Mouse (Mus musculus) heart, postnatal 25 days (tissue): ENCODE data around the gene Fbxo5. TPM values are rescaled to one million over a fixed set of nuclear protein-coding genes. Genes with fewer than 3 reads are reported as not detected.

ENCODE experiments used
- DNase-seq: peaks from one replicate; pipeline ENCODE4 v3.0.0; 2022; ENCODE audit warnings: low spot score
- intact Hi-C: fragments of 180-260 bp; cut with DNase I; formaldehyde crosslinking; loops from one replicate; pipeline ENCODE4 v1.15.1; 2025
- total RNA-seq, 2 experiments: library from RNA; stranded (reverse); gene quantifications; 2 replicates each; pipeline ENCODE4 v1.2.3; 2021

The Fbxo5 gene
- total RNA-seq, result 1 to 10 TPM in 1 of 2 experiments, under 1 TPM in 1; 0.55 to 1.9 TPM

- DNase-seq, result peak; percentile 97
- intact Hi-C loops, result no loop called here
These were observed at the start of gene Fbxo5 for GRCm38 (mm10) chr10:5805243-5805730. Gene Fbxo5 (minus strand): TSS chr10:5805600.

GRCm38 (mm10) chr10:5853290-5853868 lies 48.0 kb upstream of the Fbxo5 start:
- DNase-seq, result no peak
- intact Hi-C loops, result no loop called here

- no peak for DNase-seq
- intact Hi-C loops, result loop anchor here (5.0 kb wide), 1 partner anchor 190 kb away; no protein-coding TSS in a partner anchor
These were observed 41.5 kb upstream of the Fbxo5 start for GRCm38 (mm10) chr10:5846939-5847338.

DNA sequence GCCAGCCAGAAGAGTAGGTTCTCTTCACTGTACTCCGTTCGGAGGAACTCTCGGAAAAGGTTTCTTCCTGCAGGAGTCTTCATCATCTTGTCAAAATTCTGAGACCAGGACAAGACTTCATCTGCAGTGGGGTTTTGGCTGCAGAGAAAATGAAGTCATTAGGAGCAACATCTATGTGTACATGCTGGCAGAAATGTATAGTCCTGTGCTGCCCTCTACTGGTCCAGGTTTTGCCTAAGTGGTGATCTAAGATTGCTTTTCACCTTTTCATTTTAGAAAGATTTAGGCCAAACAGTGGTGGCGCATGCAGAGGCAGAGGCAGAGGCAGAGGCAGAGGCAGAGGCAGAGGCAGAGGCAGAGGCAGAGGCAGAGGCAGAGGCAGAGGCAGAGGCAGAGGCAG lies 36.0 kb upstream of the Fbxo5 start:
- intact Hi-C loops, result loop anchor here (5.0 kb wide), 1 partner anchor 39 kb away; no protein-coding TSS in a partner anchor

GRCm38 (mm10) chr10:5826336-5827025 lies 21.1 kb upstream of the Fbxo5 start:
- DNase-seq, result no peak
- intact Hi-C loops, result no loop called here

More for the DNA sequence above, 36.0 kb upstream of the Fbxo5 start:
- no peak for DNase-seq

DNA sequence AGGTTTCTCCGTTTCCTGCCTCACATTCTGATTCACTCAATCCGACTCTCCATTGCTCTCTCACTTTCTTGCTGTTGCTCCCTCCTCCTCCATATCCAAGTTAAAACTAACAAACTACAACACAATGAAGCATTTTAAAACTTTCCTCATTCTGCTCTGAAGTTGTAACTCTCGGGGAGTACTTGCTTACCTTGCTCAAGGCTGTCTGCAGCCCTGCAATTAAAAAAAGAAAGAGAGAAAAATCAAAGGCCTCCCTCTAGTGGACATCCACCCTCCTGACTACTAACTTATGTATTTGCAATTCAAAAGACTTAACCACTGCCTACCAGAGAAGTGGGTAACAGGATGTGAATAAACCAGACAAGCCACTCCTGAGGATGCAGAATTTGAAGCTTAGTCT lies 19.4 kb upstream of the Fbxo5 start:
- intact Hi-C loops, result loop anchor here (1.0 kb wide), 1 partner anchor 23 kb away; no protein-coding TSS in a partner anchor

GRCm38 (mm10) chr10:5823740-5824491 lies 18.5 kb upstream of the Fbxo5 start, which contains the start of gene Mtrf1l:
Gene Mtrf1l (minus strand): TSS chr10:5823910.
- intact Hi-C loops, result loop anchor here (1.0 kb wide), 1 partner anchor 20 kb away; no protein-coding TSS in a partner anchor
- DNase-seq, result peak; percentile 95

More for the DNA sequence above, 19.4 kb upstream of the Fbxo5 start:
- no peak for DNase-seq

GRCm38 (mm10) chr10:5823291-5823739 lies 17.9 kb upstream of the Fbxo5 start:
- peak; percentile 2 for DNase-seq
- intact Hi-C loops, result loop anchor here (1.0 kb wide), 1 partner anchor 19 kb away; no protein-coding TSS in a partner anchor

DNA sequence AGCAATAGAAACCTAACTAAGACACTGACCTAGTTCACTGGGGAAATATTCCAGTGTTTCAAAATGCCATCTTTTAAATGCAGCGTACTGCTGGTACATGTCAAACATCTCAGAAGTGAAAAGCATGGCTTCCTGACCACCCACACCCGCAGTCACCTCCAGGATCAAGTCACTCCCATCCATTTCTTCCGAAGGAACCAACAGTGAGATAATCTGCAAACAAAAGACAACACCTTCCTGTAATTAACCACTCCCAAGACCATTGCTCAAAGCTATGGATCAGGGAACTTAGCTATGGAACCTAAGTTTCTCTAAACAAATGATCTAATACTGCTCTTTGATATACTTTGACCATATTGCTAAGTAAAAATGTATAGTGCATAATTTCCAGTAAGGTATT lies 13.4 kb upstream of the Fbxo5 start:
- DNase-seq, result no peak
- intact Hi-C loops, result no loop called here

DNA sequence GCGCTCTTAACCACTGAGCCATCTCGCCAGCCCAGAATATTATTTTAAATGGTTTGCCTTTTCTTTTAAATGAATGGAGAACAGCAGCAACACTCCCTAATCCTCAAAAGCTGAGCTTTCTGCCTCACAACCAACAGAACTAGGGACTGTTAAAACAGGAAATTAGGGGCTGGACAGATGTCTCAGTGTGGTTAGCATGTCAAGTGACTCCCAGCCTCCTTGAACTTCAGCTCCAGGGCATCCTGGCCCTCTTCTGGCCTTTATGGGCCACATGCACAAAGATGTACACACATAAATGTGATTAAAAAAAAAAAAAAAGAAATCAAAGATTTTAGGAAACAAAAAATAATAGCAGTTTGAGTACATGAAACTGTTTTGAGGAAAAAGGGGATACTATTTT lies 10.6 kb upstream of the Fbxo5 start:
- DNase-seq, result no peak
- intact Hi-C loops, result no loop called here

DNA sequence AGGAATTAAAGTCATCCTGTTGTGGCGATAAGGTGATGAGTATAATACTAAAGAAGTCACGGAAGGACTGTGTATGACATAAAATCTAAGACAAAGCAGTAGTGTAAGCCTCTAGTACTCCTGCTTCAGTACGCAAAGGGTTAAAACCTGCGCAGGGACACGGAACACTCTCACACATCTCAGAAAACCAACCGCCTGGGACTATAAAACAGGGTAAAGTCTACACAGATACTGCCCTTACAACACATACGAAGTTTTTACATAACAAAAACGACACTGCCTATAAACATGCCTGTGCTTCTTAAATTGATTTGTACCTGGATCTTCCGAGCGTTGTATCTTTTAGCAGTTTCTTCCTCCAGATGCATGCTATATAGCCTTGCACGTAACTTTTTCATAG lies 8.3 kb upstream of the Fbxo5 start:
- DNase-seq, result no peak
- intact Hi-C loops, result no loop called here

DNA sequence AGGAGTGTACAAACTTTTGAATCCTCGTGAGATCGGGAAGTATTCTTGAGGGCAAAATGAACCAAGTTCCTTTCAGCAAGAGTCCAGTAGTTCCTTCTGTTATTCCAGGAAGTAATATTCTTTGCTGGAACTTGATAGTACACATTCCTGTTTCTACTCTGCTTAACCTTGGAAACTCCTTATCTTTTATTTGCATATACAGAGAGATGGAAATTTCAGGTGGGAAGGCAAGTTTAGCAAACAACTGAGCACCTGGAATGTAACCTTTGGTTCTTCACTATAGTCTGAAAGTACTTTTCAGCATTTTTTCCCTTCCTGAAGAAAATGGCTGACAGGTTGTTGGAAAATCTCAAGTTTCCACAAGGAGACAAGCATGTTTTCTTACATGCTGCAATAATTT lies 2.3 kb upstream of the Fbxo5 start:
- no peak for DNase-seq
- intact Hi-C loops, result no loop called here

DNA sequence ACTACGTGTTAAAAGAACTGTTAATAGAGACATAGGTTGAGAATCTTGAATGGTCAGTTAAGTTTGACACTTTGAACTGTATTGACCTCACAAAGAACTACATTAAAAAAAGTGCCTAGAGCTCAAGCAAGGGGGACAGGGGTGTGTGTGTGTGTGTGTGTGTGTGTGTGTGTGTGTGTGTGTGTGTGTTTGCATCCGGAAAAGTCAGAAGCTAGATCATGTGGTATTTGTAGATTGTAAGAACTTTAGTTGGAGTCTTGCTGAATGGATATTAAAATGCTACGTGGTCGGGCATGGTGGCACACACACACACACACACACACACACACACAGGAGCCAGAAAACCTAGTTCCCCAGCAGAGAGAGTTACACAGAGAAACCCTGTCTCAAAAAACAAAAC lies 1.6 kb upstream of the Fbxo5 start:
- intact Hi-C loops, result no loop called here
- no peak for DNase-seq

DNA sequence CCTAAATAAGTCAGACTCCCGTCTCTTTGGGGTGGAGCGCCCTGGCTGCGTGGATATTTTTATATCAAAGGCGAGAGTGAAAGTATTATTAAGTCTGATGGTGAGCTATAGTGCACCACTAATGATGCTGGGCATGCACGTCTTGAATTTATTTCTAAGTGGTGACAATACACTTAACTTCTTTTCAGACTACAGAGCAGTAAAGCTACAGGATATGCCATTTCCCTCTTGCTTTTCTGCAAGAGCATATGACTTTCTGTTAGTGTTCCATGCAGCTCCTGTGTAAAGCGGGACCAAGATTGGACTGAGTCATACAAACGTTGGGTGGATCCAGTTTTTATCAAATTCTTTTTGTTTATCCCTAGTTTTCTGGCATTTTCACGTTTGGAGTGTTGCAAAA lies 1.0 kb upstream of the Fbxo5 start:
- intact Hi-C loops, result no loop called here
- DNase-seq, result no peak

DNA sequence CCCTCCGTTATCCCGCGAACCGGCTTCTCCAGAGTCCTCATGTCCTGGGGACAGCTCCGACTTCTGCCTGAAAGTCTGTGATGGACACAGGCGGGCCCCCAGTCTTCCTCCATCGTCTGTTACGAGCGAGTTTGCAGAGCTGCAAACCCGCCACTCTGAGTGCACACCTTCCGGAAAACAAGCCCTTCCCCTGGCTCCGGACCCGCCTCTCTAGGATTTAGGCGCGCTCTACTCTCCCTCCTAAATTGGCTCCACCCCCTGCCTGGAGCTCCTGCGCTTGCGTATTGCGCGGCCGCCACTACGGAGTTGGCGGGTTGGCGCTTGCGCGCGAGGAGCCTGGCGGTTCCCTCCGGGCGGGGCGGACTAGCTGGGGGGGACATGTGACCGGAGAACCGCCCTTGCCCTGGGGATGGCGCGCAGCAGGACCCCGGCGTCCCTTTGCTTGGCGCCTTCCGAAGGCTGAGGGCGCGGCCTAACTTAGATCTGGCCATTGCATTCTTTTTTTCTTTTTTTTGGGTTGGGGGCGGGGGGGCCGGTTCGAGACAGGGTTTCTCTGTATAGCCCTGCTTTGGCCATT lies 419 bp upstream of the Fbxo5 start:
- intact Hi-C loops, result no loop called here
- peak; percentile 95 for DNase-seq

DNA sequence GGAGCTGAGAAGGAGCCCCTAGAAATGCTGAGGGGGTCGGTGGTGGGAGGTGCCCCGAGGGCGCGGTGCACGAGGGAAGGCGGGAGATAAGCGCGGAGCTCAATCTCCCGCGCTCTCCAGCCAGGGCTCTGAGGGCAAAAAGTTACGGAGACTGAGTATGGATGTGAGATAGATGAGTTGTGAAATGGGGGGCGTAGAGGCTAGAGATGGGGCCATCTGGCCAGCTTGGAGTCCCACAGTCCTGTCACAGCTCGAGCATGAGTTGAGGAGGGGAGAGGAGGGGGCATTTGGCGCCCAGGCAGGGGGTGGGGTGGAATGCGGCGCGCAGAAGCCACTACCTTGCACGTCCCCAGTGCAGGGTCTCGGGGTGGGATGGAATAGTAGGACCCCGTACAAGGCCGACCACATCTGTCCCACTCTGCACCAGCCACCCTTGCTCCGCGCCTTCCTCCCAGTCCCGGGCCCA lies 676 bp downstream of the Fbxo5 start:
- intact Hi-C loops, result loop anchor here (1.0 to 5.0 kb wide), 2 partner anchors 19 to 38 kb away; partner anchors contain the start of gene Mtrf1l
- no peak for DNase-seq

GRCm38 (mm10) chr10:5803739-5804138 lies 1.7 kb downstream of the Fbxo5 start:
- no peak for DNase-seq
- intact Hi-C loops, result loop anchor here (1.0 to 5.0 kb wide), 2 partner anchors 20 to 39 kb away; partner anchors contain the start of gene Mtrf1l

DNA sequence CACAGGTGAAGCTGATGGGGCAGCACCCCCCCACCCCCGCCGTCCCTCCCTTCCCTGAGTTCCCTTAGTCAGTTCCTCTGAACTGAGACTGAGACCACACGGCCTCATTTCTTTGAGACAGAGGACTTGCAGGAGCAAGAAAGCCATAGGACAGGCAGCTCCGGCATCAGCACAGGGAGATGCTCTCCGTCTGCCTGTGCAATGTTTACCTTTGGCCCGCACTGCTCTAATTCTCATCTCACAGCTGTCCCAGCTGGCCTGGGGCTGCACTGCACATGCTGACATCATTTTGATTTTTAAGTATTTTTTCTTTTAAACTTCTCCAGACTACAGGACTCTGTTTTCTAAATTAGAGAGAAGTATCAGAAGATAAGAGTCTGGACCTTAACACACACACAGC lies 2.5 kb downstream of the Fbxo5 start:
- DNase-seq, result no peak
- intact Hi-C loops, result loop anchor here (5.0 kb wide), 1 partner anchor 39 kb away; no protein-coding TSS in a partner anchor

DNA sequence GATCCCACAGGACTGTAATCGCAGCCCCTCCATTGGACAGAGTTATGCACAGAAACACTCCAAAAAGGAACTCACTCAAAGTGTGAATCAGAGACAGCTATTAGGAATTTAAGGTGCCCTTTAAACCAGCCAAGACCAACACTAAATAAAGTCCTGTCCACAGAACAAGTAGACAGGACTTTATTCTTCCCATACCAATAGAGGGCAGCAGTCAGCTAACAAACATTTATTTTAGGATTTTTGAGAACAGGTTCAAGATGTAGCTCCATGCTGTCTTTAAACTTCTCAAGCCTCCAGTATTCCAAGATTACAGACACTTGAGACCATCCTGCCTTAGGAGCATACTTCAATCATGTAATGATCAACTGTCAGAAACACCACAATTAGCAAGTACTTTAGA lies 4.9 kb downstream of the Fbxo5 start:
- no peak for DNase-seq
- intact Hi-C loops, result loop anchor here (5.0 kb wide), 1 partner anchor 42 kb away; no protein-coding TSS in a partner anchor

DNA sequence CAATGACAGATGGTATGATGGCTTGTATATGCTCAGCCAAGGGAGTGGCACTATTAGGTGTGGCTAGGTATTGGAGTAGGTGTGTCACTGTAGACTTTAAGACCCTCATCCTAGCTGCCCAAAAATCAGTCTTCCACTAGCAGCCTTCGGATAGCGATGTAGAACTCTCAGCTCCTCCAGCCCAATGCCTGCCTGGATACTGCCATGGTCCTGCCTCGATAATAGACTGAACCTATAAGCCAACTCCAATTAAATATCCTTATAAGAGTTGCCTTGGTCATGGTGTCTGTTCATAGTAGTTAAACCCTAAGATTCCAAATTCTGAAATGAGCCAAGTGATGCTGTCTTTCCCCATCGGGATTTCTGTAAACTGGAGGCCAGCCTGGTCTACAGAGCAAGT lies 7.3 kb downstream of the Fbxo5 start:
- intact Hi-C loops, result no loop called here
- DNase-seq, result no peak
